Mouse (Mus musculus) thymus, postnatal 36 days (tissue): Measurements from ENCODE around the gene Fcrlb.

Source experiments
- DNase-seq, 2 experiments: peaks; one replicate each; pipeline ENCODE4 v3.0.0; 2022; ENCODE audit warnings: mixed read lengths in 2 of 2

The Fcrlb gene

DNA sequence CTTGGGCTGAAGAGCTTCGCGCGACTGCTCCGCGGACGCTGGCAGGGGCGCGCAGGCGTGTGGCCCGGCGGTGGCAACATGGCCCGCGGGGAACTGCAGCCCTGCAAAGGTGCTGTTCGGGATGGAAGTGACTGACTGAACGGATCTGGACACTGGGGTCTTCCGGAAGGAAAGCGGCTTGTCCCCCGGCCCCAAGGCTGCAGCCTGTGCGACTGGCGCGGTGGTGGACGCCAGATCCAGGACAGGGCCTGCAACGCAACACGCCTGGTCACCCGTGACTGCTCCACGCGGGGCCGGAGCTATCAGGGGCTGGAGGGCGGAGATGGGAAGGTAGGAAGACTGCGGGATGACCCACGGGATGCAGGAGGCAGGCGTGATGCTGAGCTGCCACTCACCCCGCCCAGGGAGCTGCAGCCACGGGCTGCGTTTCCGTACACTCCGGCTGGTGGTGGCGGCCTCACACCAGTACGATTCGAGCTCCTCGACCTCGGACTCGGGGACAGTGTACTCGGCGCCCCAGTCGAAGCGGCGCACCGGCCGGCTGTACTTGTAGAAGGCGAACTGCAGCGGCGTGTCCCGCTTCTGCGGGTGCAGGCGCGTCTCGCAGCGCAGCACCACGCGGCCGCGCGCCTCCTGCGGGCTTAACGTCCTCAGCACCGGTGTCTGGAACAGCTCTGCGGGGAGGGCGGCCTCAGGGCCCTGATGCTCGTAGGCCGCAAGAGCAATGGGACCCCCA lies 5.1 kb downstream of the Fcrlb start:
- peak in 1 of 2 experiments; percentile 16 for DNase-seq

DNA sequence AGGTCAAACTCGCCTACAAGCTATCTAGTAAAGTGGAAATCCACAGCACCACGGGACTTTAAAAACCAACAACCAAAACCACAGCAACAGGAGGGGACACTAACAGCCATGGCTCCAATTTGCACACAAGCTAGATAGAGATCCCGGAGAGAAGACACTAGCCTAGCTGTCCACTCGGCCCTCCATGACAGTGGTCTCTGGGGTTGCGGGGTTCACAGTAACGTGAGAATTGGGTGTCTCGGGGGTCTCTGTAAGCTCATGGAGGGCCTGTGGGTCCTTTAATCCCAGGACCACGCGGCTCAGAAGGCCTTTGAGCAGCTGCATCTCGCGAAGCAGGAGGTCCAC lies 5.7 kb downstream of the Fcrlb start:
- no peak for DNase-seq

DNA sequence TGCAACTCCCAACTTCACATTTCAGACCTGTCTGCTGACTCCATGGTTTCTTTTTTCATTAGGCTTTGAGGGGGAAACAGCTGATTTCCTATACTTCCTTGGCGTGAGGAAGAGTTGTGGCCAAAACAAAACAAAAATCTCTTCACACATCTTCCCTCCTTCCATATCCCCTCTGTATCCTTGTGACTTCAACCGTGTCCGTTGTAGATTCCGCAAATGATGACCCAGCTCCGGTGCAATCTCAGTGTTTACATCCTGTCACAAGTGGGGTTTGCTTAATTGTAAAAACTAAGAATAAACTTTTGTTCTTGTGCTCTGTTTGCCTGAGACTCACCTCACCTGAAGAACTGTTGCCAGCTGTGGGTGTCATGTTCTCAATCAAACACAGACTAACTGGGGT lies 9.3 kb downstream of the Fcrlb start:
- DNase-seq, result no peak

DNA sequence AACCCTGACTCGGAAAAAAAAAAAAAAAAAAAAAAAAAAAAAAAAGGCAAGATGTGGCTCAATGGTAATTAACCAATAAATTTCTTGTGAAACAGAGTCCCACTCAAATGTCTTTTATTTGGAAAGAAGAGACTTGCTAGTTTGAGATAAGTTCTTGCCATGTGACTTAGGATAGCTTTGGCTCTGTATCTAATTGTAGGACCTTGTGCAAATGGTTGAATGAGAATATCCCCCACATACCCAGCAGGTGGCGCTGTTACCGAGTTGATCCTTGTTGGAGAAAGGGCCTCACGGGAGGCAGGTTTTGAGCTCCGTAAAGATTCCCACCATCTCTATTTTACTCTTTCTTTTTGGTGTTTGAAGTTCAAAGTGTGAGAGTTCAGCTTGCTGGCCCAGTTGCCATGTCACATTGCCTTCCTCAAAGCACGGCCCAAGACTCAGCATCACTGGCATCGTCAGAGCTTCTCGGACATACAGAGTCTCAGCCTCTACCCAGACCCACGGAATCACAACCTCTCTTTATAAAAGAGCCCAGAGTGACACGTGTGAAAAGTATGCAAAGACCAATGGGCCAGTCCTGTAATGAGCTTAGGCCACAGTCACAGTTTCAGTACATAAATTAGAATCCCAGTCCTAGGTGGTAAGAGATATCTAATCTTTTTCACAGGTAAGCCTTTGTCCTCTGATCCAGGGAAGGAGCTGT lies 11.1 kb downstream of the Fcrlb start:
- peak; percentile 68 to 78 for DNase-seq

DNA sequence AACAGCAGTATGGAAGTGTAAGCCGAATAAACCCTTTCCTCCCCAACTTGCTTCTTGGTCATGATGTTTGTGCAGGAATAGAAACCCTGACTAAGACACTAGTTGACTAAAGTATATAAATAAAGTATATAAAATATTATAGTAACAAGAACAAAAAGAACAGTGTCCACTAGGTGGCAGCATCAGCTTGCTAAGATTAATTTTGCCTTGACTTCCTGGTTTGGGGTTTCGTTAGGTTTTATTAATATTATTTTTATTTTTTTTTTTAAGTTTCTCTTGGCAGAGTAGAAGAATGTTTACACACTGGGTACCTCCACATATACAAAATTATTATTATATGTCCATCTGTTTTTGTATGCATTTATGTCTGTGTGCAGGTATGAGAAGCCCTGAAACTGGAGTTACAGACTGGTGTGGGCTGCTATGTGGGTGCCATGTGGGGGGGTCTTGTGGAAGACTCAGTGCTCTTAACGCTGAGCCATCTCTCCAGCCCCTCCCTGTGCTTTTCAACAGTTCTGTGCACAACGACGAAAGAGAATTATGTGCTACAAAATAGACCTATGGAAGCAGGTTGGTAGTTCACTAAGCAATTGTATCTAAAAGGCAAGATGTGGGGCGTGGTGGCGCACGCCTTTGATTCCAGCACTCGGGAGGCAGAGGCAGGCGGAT lies 11.8 kb downstream of the Fcrlb start:
- no peak for DNase-seq

DNA sequence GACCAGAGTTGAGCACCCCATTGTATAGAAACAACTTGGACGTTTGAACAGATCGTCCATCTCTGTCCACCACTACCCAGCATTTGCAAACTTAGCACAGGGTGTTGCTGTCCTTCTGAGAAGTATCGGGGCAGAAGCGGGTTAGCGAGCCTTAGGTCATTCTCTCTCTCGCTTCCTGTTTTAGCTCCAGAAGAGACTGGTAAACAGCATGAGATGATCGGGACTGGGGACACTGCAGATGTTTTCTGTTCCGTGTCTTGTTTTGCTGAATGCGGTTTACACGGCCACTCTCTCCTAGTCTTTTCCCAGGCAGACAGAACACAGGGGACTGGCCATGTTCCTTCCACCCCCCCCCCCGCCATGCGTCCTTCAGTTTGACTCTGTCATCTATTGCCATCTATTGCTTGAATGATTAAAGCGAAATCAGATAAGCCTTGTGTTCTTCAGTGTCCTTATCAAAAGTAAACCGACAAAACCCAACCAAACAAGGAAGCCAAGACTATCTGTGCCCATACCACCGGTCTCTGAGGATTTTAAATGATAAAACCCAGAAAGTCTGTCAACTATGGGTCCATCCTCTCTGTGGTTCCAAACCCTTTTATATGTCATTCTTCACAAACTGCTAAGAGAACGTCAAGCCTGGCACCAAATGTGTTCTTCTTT lies 14.2 kb downstream of the Fcrlb start:
- no peak for DNase-seq

DNA sequence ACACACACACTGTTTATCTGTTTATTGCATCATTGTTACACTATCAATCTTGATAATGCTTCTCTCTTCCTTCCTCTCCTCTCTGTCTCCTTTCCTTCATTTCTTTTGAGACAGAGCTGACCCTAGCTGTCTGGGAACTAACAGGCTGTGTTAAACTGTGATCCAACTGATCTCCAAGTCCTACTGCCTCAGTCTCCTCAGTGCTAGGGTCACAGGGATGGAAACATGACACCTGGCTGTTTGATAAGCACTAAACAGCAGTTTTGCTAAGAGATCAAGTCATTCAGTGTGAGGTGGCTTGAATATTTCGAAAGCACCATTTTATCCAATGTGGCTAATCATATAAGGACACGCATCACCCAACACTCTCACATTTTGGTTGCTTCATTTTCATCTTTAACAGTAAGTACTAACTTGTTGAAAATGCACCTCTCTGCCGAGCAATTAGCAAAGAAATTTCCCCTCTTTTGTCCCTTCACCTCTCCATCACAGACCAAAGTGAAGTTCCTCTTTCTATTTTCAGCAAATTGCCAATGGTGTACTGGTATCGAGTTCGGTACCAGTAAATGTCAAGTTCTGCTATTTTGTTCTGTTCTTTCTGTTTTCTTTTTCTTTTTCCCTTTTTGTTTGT lies 16.0 kb downstream of the Fcrlb start:
- DNase-seq, result no peak

DNA sequence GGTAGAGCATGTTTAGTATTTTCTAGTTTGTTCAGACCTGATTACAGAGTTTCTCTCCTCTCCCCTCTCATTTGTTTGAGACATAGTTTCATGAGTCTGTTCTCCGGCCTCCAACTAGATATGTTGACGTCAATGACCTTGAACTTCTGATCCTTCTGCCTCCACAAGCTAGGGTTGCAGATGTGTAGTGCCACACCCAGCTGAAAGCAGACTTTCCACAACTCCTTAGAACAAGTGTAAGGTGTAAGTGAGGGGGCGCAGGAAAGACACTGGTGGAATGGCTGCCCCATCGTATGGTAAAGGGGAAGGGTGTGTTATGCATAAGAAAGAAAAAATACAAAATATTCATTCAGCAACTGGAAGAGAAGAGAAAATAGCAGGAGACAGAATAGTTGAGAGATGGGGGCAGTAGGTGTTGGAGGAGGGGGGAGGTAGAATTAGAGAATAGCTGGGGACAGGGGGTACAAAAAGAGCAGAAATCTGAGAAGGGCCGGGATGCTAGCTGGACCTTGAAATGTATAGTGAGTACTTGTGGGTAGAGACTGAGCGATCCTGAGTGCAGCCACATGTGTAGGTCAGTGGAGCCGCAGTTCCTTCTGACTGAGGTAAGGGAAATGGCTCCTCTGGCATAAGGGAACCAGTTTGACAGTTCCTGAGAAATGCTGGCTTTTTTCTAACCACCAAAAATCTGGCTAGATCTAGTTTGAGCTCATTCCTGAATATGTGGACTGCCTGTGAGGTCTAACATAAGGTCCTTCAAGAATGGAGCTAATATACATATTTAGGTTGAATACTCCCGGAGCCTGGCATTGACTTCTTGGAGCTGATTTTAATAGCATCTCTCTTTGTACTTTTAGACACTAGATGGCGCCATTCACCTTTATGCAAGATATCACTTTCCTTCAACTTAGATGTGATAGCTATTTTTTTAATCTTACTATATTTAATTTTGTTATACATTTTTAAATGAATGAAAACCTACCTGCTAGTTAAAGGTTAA lies 17.8 kb downstream of the Fcrlb start:
- no peak for DNase-seq

DNA sequence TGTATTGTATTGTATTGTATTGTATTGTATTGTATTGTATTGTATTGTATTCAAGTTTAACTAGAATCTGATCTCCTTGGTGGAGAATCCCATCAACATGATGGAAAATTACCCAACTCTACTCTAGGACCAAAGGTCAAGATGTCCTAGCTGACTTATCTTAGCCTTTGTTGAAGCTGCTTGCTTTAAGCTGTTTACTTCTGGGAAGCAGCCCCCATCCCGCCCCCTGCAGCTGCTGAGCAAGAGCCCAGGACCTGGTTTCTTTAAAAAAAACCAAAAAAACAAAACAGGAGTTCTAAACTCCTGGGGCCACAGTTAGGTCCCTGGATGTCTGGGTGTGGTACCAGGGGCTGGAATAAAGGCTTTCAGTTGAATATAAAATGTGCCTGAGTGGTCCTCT lies 20.5 kb downstream of the Fcrlb start:
- no peak for DNase-seq

DNA sequence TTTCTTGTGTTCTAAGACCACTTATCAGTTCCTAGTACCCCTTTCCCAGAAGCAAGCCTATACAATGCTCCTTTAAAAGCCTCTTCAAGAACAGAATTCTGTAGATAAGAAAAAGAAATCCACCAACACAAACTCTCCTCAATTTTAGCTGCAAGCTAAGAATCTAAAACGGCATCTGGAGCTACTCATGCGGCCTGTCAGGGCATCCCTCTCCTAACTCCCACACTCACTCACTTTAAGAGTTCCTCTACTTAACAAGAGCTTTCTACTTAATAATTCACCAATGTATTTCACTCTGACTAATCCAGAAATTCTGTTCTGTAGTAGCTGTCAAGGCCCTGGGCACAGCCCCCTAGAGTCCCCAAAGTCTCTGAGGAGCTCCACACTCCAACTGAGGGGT lies 21.1 kb downstream of the Fcrlb start:
- DNase-seq, result no peak

DNA sequence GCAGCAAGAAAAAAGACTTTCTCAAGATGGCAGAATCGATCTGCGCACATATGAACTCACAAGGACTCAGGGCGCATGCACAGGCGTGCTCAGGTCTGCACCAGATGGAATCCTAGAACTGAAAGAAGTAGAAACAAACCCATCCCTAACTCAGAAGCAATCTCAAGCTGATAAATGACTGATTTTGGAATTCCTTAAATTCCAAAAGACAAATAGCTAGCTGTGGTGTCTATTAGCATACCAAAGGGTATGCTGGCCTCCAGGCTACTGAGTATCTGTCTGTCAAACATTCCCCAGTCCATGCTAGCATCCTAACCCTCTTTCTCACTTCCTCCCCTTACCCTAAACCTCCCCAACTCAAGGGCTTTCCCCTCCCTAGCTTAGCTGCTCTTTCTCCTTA lies 23.4 kb downstream of the Fcrlb start:
- DNase-seq, result no peak

DNA sequence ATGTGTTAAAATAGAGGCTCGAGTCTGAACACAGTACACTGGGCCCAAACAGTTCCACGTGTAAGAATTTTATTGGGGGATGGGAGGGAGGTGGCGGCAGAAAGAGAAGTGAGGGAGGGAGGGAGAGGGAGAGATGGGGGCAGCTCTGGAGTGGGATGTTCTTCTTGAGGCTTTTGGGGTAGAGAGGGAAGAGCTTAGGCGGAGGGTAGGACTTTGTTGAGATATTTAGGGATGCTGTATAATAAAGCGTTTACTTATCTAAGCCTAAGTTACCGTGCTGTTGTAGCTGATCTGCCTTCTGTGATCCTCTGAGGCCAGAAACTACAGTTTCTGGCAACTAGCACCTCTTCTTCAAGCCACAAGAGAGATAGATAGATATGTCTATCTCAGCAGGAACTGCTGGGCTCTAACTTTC lies 26.7 kb downstream of the Fcrlb start:
- DNase-seq, result no peak

DNA sequence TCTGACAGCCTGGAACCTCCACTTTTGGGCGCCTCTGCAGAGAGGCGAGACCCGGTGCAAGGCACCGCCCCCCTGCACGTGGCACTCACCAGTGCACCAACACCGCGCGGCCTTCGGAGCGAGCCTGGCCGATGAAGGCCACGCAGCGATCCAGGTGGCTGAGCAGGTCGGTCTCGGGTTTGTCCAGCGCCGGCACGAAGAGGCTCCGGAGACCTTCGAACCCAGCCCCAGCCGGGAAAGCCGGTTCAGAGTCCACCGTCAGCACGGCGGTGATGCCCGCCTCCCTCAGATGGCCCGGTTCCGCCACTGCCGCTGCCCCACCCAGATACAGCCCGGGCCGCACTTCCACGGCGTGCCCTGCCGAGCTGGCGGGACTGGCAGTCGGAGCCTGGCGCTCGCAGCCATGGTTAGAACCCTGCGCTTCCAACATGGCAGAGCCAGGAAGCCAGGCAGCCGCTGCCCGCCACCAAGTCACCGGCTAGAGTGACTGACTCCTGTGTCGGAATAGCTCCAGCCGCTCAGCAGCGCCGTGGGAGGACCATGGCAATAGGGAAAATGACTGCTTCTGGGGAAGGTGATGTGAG lies 27.7 kb downstream of the Fcrlb start, which contains the start of the genes Gm26620 and Dusp12:
Gene Gm26620, plus strand, starts transcription at position 88 of the 584 bp plus-strand sequence.
Gene Dusp12, minus strand, starts transcription at position 563 of the 584 bp plus-strand sequence.
- DNase-seq, result peak; percentile 79 to 83

DNA sequence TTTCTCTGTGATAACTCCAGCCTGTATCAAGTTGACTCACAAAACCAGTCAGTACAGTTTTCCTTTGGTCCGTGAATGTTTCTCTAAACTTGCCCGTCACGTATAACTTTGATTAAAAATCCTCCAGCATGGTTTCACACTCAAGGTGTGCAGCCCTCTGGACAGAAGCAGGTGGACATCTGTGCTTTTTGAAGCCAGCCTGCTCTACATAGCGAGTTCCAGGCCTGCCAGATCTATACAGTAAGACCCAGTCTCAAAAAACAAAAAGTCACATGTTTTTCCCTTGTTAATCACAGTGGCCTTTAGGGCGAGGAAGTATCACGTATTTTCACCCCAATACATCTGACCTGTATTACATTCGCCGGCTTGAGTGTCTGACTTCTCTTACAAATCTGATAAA lies 28.4 kb downstream of the Fcrlb start:
- no peak for DNase-seq

DNA sequence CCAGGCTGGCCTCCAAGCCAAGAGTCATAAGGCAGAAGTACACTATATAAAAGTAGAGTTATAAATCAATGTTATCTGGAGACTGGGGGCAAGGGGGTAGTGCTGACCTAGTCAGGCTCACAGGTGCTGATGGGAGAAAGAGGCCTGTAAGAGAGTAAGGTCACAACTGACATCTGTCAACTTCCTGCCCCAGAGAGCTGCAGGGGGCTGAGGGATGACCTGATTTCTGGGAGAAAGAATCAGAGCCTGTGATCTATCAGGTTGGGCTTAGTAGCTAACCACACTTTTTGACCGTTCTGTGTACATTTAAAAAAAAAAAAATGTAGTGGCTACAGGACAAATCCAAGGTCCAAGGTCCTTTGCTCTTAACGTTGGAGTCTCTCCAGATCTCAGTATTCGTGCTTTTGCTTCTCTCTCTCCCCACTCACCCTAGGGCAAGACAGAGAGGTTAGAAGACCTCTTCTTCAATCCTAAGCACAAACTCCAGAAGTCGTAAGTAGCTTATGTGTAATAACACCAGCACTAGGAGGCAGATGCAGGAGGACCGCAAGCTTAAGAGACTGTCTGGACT lies 29.7 kb downstream of the Fcrlb start:
- no peak for DNase-seq

DNA sequence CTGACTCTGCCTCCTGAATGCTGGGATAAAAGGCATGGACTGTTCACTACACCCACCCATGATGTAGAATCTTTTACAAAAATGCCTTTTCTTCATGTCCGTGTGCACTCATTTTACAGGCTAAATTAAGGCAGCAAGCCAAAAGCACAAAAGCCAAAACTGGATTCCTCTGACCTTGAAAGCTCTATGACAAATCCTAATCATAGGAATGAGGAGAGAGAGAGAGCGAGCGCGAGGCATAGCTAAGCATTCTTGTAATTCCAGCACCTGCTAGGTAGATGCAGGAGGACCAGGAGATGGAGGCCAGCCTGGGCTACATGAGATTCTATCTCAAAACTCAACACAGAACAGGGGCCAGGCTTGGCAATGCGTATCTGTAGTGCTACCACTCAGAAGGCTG lies 35.8 kb downstream of the Fcrlb start:
- no peak for DNase-seq

DNA sequence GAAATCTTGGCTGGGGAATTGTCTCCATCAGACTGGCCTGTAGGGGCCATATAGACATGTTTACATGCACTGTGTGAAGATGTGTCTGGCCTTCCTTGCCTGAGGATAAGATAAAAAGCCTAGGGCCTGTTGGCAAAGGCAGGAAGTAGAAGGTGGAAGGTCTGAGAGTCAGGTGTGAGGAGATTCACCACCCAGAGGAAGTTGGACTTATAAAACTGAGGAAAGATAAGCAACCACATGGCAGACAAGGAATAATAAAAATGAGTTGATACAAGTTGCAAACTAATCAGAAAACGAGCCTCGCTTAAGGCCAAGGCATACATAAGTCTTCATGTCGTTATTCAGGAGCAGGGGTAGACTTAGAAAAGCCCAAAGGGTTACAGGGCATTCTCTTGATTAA lies 37.1 kb downstream of the Fcrlb start:
- no peak for DNase-seq

DNA sequence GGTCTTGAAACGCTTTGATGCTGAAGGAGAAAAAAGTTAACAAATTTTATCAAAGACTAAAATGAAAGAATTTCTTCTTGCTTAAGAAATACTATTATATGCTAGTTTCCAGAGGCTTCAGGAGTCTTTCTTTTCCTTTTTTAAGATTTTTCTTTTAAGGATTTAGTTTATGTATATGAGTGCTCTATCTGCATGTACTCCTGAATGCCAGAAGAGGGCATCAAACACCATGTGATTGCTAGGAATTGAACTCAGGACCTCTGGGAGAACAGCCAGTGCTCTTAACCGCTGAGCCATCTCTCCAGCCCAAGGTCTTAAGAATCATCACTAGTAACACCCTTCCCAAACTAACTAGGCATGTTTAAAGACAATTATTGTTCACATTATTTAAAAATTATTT lies 40.8 kb downstream of the Fcrlb start:
- DNase-seq, result no peak

DNA sequence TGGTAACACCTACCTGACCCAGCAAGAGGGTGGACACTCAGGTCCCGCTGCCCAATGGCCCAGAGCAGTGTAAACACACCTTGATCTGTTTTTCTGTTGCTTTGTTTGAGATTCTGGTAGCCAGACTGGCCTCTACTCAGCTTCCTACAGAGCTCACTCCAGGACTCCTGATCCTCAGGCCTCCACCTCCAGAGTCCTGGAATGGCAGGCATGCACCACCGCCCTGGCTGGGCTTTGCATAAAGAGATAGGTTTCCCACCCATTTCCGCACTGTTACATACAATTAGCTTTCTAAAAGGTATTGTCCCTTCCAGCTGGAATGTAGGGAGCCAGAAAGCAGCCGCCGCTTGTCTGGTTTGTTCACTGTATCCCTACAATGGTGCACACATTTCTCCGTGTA lies 41.3 kb downstream of the Fcrlb start:
- no peak for DNase-seq

DNA sequence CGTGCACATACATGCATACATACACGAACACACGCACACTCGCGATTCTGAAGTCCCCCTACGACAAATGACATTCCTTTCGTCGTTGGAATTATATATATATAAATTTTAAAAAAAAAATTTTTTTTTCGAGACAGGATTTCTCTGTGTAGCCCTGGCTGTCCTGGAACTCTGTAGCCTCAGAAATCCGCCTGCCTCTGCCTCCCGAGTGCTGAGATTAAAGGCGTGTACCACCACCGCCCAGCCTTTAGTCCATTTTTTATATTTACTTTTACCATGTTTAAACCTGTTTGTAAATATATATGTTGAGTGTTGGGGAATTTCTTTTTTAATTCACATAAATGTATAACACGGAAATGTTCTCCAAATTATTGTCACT lies 43.8 kb downstream of the Fcrlb start:
- no peak for DNase-seq
